8 mouse cellular contexts compared by ENCODE assay signal in the genomic region with DNA sequence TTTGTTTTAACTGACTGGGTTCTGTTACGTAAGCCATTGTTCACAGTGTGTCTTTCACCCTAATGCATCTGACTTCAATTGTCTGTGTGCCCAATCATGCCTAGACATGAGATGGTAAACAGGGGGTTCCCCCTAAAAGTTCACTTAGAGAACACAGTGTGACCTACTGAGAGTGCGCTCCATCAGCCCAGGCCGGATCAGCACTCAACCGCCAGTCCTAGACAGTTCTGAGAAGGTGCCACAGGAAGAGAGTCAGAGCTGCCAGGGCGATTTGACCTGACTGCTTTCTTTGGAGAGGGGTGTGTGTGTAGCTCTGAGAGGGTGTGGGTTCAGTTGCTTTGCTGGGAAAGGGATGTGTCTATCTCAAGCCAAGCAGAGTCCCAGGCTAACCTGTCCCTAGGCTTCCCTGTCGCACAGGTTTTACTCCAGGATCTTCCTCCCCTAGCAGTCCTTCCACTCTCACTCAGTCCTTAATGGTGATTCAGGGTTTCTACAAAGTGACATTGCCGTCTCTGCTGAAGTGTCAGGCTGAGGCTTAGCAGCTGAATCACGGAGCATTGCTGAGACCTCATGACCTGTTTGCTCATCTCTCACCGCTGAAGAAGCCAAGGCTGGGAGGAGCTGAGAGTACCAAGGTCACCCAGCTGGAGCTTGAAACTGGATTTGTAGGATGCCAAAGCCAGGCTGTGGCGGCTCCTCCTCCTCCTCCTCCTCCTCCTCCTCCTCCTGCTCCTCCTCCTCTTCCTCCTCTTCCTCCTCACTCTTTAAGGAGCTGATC.
DNase-seq lines count a peak whose midpoint lies in the region; ATAC-seq and TF ChIP-seq lines count a peak whose summit lies in the region.

No protein-coding gene starts in this region.

- 0 out of 2 replicates have a peak, but pooled peaks have one; percentile 27 for TF ChIP-seq EP300 in heart, postnatal 0 days (IDR thresholded peaks at IDR 0.05; ENCODE audit: low read depth)

- H3K9me3 ChIP-seq in heart, postnatal 0 days (replicated peaks; ENCODE audit: control insufficient read depth, low read length), result no peaks in the 10 kb centered on the region

- peak; percentile 28 for DNase-seq in gastrocnemius, adult 18-20 months (ENCODE audit: low spot score)
- no peak for DNase-seq in gastrocnemius, postnatal 10 days
- peak; percentile 87 for DNase-seq in adrenal gland, adult 2 months
- peak; percentile 60 for DNase-seq in heart, postnatal 0 days (ENCODE audit: low spot score)
- DNase-seq in lung, postnatal 14 days, result peak; percentile 37
- DNase-seq in cerebellum, adult 9-11 months, result no peak
- no peak for DNase-seq in layer of hippocampus, postnatal 25 days (ENCODE audit: extremely low spot score in 1 of 2, low spot score in 1 of 2)

- H3K4me2 ChIP-seq in heart, postnatal 0 days (ENCODE audit: low read depth, low read length), result no peak overlapping the region; the same call in 1 of the 2 replicates

- no peak overlapping the region for H3K4me3 ChIP-seq in heart, postnatal 0 days (ENCODE audit: low read depth, low read length)

- no peaks in the 10 kb centered on the region for H3K27me3 ChIP-seq in heart, postnatal 0 days (ENCODE audit: control insufficient read depth, insufficient read depth, low read length)

- WGBS in heart, postnatal 0 days, result 33% methylated on average over 10 of the region's 10 CpGs

- H3K4me1 ChIP-seq in heart, postnatal 0 days (ENCODE audit: control insufficient read depth, insufficient read depth), result peaks cover 9% of the 10 kb centered on the region

- peak; percentile 81 for ATAC-seq in heart, postnatal 0 days (ENCODE audit: insufficient read depth, low read depth)
- no peak for ATAC-seq in megakaryocyte, adult 5-6 weeks (ENCODE audit: poor library complexity, severe bottlenecking)

- H3K9ac ChIP-seq in heart, postnatal 0 days (replicated peaks; ENCODE audit: low read depth, low read length), result no peak overlapping the region

- no peak for TF ChIP-seq CTCF in heart, postnatal 0 days (IDR thresholded peaks at IDR 0.05; ENCODE audit: low read depth)

- H3K36me3 ChIP-seq in heart, postnatal 0 days (replicated peaks; ENCODE audit: control insufficient read depth, insufficient read depth, low read length), result no peaks in the 10 kb centered on the region

- peak overlapping the region; percentile 90 for H3K27ac ChIP-seq in heart, postnatal 0 days (ENCODE audit: low read depth)

Comparison
In these comparisons a context has a peak if more than half of its experiments do, and no peak if none do; other contexts are left out.
1. DNase-seq: peak in gastrocnemius, adult 18-20 months (single experiment), adrenal gland, adult 2 months (single experiment), heart, postnatal 0 days (single experiment) and lung, postnatal 14 days (single experiment); none in gastrocnemius, postnatal 10 days (single experiment), cerebellum, adult 9-11 months (single experiment) and layer of hippocampus, postnatal 25 days (0 of 2).